Mouse (Mus musculus): ENCODE results near the gene Klrd1.
"Not testable (repeated sequence)": the region's sequence is repeated elsewhere in the genome, so short reads cannot be mapped to it uniquely, and the experiment has no call there.

Klrd1 gene

GRCm38 (mm10) chr6:129591508-129591907 lies at the start of gene Klrd1:
Gene Klrd1 (plus strand): TSS chr6:129591782.
- DNase-seq: no peak

- no peak for DNase-seq
Measured at GRCm38 (mm10) chr6:129541931-129542330, 49.7 kb upstream of the Klrd1 start.

GRCm38 (mm10) chr6:129542540-129542939 lies 49.0 kb upstream of the Klrd1 start:
- DNase-seq: no peak

GRCm38 (mm10) chr6:129543709-129544606 lies 47.6 kb upstream of the Klrd1 start:
- peak; percentile 74 to 80 for DNase-seq

- DNase-seq: no peak
Measured at GRCm38 (mm10) chr6:129547277-129547676, 44.3 kb upstream of the Klrd1 start.

- DNase-seq: no peak
Measured at GRCm38 (mm10) chr6:129548009-129548408, 43.6 kb upstream of the Klrd1 start.

- no peak for DNase-seq
Measured at GRCm38 (mm10) chr6:129557298-129558023, 34.1 kb upstream of the Klrd1 start.

GRCm38 (mm10) chr6:129558946-129559640 lies 32.5 kb upstream of the Klrd1 start:
- DNase-seq: peak; percentile 63 to 69

GRCm38 (mm10) chr6:129559641-129560027 lies 31.9 kb upstream of the Klrd1 start:
- DNase-seq: no peak

GRCm38 (mm10) chr6:129565257-129565656 lies 26.3 kb upstream of the Klrd1 start:
- no peak for DNase-seq

GRCm38 (mm10) chr6:129575315-129575714 lies 16.3 kb upstream of the Klrd1 start:
- no peak for DNase-seq

GRCm38 (mm10) chr6:129577605-129578004 lies 14.0 kb upstream of the Klrd1 start, which contains the start of gene Klre1:
Gene Klre1 (plus strand): TSS chr6:129577905.
- no peak for DNase-seq

- DNase-seq: no peak
Measured at GRCm38 (mm10) chr6:129581274-129581673, 10.3 kb upstream of the Klrd1 start.

GRCm38 (mm10) chr6:129581896-129582295 lies 9.7 kb upstream of the Klrd1 start:
- DNase-seq: no peak

GRCm38 (mm10) chr6:129583014-129583413 lies 8.6 kb upstream of the Klrd1 start:
- no peak for DNase-seq

- no peak for DNase-seq
Measured at GRCm38 (mm10) chr6:129608372-129608771, 16.8 kb downstream of the Klrd1 start.

- DNase-seq: no peak
Measured at GRCm38 (mm10) chr6:129623735-129624134, 32.2 kb downstream of the Klrd1 start, which contains the start of gene Klrk1. Gene Klrk1 (minus strand): TSS chr6:129623864.

- not testable (repeated sequence) for DNase-seq
Measured at GRCm38 (mm10) chr6:129631046-129631445, 39.5 kb downstream of the Klrd1 start.

GRCm38 (mm10) chr6:129643237-129643636 lies 51.7 kb downstream of the Klrd1 start, which contains the start of gene Klrc3:
Gene Klrc3 (minus strand): TSS chr6:129643337.
- not testable (repeated sequence) for DNase-seq

- DNase-seq: not testable (repeated sequence)
Measured at GRCm38 (mm10) chr6:129644054-129644453, 52.5 kb downstream of the Klrd1 start.

Measured in cerebellum, postnatal 36 days (tissue).